In the genomic region with DNA sequence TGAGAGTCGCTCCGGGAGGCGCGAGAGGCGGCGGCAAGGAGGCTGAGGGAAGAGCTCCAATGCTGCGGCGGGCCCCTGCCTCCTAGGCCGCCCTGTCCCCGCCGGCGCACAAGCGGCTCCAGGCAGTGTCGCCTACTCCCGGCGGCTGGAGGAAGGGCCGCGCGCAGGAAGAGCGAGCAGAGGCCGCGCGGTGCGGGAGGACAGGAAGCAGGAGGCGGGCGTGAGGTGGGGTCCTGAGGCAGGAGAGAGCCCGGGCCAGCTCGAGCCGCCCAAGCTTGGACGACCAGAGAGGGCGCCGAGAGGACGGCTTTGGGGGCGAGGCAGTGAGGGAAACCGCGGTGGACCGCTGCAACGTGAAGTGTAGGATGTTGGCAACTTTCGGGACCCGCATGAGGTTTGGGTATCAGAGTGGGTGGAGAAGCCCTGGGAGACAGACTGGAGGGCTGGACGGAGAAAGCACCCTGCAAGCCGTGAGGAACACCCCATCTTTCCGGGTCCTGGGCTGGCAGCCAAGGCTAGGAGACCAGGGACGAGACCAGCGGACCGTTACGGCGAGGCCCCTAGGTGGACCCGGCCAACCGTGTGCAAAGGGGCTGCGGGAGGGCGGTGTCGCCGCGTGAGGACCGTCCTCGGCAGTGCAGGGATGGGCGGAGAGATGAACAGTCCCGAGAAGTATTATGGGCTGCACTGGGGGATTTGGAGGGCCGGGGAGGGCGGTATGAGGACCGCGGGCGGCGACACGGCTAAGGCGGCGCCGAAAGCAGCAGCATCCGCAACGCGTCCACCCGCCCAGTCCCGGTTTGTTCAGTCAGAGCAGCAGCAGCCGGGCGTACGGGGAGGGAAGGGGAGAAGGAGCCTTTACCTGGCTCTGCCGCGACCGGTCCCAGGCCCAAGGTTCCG, we compare ENCODE assay signal across 7 mouse cellular contexts. TPM values are rescaled to one million over a fixed set of nuclear protein-coding genes. Genes with fewer than 3 reads are reported as not detected.
DNase-seq lines count a peak whose midpoint lies in the region; ATAC-seq lines count a peak whose summit lies in the region.

No protein-coding gene starts in this region.

- H3K27me3 ChIP-seq in hindbrain, embryonic 14.5 days (ENCODE audit: control insufficient read depth, insufficient read depth, low read length) = no peaks in the 10 kb centered on the region
- H3K27me3 ChIP-seq in limb, embryonic 11.5 days (ENCODE audit: control insufficient read depth, insufficient read depth, low read length) = no peaks in the 10 kb centered on the region
- no peaks in the 10 kb centered on the region for H3K27me3 ChIP-seq in midbrain, embryonic 11.5 days (ENCODE audit: control insufficient read depth, insufficient read depth, low read length)

- H3K9me3 ChIP-seq in hindbrain, embryonic 14.5 days (ENCODE audit: control insufficient read depth, low read length) = no peaks in the 10 kb centered on the region
- H3K9me3 ChIP-seq in limb, embryonic 11.5 days (ENCODE audit: control insufficient read depth, low read length) = no peaks in the 10 kb centered on the region
- H3K9me3 ChIP-seq in midbrain, embryonic 11.5 days (ENCODE audit: control insufficient read depth, low read length) = no peaks in the 10 kb centered on the region

- H3K27ac ChIP-seq in hindbrain, embryonic 14.5 days = peak overlapping the region; percentile 91
- H3K27ac ChIP-seq in limb, embryonic 11.5 days (replicated peaks; ENCODE audit: low read depth, low read length) = peak overlapping the region; percentile 93
- H3K27ac ChIP-seq in midbrain, embryonic 11.5 days (ENCODE audit: low read depth, low read length) = peak overlapping the region; percentile 80

- H3K4me1 ChIP-seq in hindbrain, embryonic 14.5 days (replicated peaks; ENCODE audit: control insufficient read depth, insufficient read depth, low read length) = peaks cover 40% of the 10 kb centered on the region
- H3K4me1 ChIP-seq in limb, embryonic 11.5 days (ENCODE audit: control insufficient read depth, insufficient read depth, low read length) = peaks cover 24% of the 10 kb centered on the region
- H3K4me1 ChIP-seq in midbrain, embryonic 11.5 days (ENCODE audit: control insufficient read depth, insufficient read depth, low read length) = peaks cover 42% of the 10 kb centered on the region

- H3K4me2 ChIP-seq in hindbrain, embryonic 14.5 days (replicated peaks) = peak overlapping the region; percentile 77
- peak overlapping the region; percentile 75 for H3K4me2 ChIP-seq in limb, embryonic 11.5 days (ENCODE audit: low read depth, severe bottlenecking)
- peak overlapping the region; percentile 87 for H3K4me2 ChIP-seq in midbrain, embryonic 11.5 days

- peak; percentile 22 for ATAC-seq in activated CD4-positive, CD25-positive, alpha-beta regulatory T cell, adult 4 months
- peak; percentile 25; the same call in 1 of the 2 replicates for ATAC-seq in hindbrain, embryonic 14.5 days (ENCODE audit: low FRiP score)
- peak; percentile 29 for ATAC-seq in limb, embryonic 11.5 days (ENCODE audit: insufficient number of reproducible peaks, low FRiP score, low TSS enrichment, low read depth)
- peak; percentile 48 for ATAC-seq in midbrain, embryonic 11.5 days (ENCODE audit: low FRiP score)

- under 1% methylated on average over 81 of the region's 81 CpGs for WGBS in hindbrain, embryonic 14.5 days
- WGBS in limb, embryonic 11.5 days = under 1% methylated on average over 78 of the region's 81 CpGs
- WGBS in midbrain, embryonic 11.5 days = under 1% methylated on average over 77 of the region's 81 CpGs

- DNase-seq in cerebellum, postnatal 14 days = peak; percentile 86
- peak; percentile 59 to 68 for DNase-seq in frontal cortex, postnatal 36 days (ENCODE audit: low spot score in 2 of 2)
- DNase-seq in hindbrain, embryonic 14.5 days (ENCODE audit: low spot score) = peak; percentile 48
- peak; percentile 77 for DNase-seq in limb, embryonic 11.5 days (ENCODE audit: low spot score)
- no peak for DNase-seq in midbrain, embryonic 11.5 days (ENCODE audit: low spot score, missing footprints)
- peak; percentile 54 for DNase-seq in spleen, adult 12 weeks (ENCODE audit: low spot score)

- H3K4me3 ChIP-seq in hindbrain, embryonic 14.5 days (replicated peaks; ENCODE audit: low read length) = peak overlapping the region; percentile 66
- peak overlapping the region; percentile 81 for H3K4me3 ChIP-seq in limb, embryonic 11.5 days (ENCODE audit: low read depth, low read length)
- H3K4me3 ChIP-seq in midbrain, embryonic 11.5 days (ENCODE audit: low read depth, low read length) = peak overlapping the region; percentile 86

- peak overlapping the region; percentile 75 for H3K9ac ChIP-seq in hindbrain, embryonic 14.5 days
- H3K9ac ChIP-seq in limb, embryonic 11.5 days (ENCODE audit: low read length) = peak overlapping the region; percentile 80
- peak overlapping the region; percentile 82 for H3K9ac ChIP-seq in midbrain, embryonic 11.5 days (ENCODE audit: low read length)

- H3K36me3 ChIP-seq in hindbrain, embryonic 14.5 days (replicated peaks; ENCODE audit: control insufficient read depth, insufficient read depth) = no peaks in the 10 kb centered on the region
- H3K36me3 ChIP-seq in limb, embryonic 11.5 days (ENCODE audit: control insufficient read depth, insufficient read depth, low read length) = no peaks in the 10 kb centered on the region
- no peaks in the 10 kb centered on the region for H3K36me3 ChIP-seq in midbrain, embryonic 11.5 days (ENCODE audit: control insufficient read depth, insufficient read depth, low read length)

RNA-seq across cellular contexts. Expression of a gene that starts 0.5 kb away (rescaled TPM):
- 10 to 100 TPM; 24.8 to 35.9 TPM for polyA plus RNA-seq in activated CD4-positive, CD25-positive, alpha-beta regulatory T cell, adult 4 months (2017; shearing (Covaris generic))
- polyA plus RNA-seq in hindbrain, embryonic 14.5 days (2014; fragmentation: Nextera tagmentation; extraction: Ambion mirVana) = 33.6 and 35.3 TPM in 2 replicates
- polyA plus RNA-seq in limb, embryonic 11.5 days (2014; fragmentation: Nextera tagmentation; extraction: Ambion mirVana) = 18.1 and 19.5 TPM in 2 replicates
- polyA plus RNA-seq in midbrain, embryonic 11.5 days (2014; fragmentation: Nextera tagmentation; extraction: Ambion mirVana) = 16.4 and 19.3 TPM in 2 replicates

RNA-seq across cellular contexts. Expression of a gene that starts 1.1 kb away (rescaled TPM):
- under 1 TPM; 0.60 to 0.85 TPM for polyA plus RNA-seq in activated CD4-positive, CD25-positive, alpha-beta regulatory T cell, adult 4 months (2017; shearing (Covaris generic))
- polyA plus RNA-seq in hindbrain, embryonic 14.5 days (2014; fragmentation: Nextera tagmentation; extraction: Ambion mirVana) = 0.91 and 1.4 TPM in 2 replicates
- polyA plus RNA-seq in limb, embryonic 11.5 days (2014; fragmentation: Nextera tagmentation; extraction: Ambion mirVana) = 3.9 and 4.3 TPM in 2 replicates
- 4.5 and 4.7 TPM in 2 replicates for polyA plus RNA-seq in midbrain, embryonic 11.5 days (2014; fragmentation: Nextera tagmentation; extraction: Ambion mirVana)
